Mouse (Mus musculus) heart, embryonic 14.5 days (tissue): Measurements from ENCODE around the gene 1600014C23Rik. TPM values are rescaled to one million over a fixed set of nuclear protein-coding genes. Genes with fewer than 3 reads are reported as not detected.

Experiments used
- ATAC-seq: fragments of 200-750 bp; cut with Nextera tagmentation; 2 replicates; pipeline ENCODE4 v1.8.0; 2017; ENCODE audit warnings: low read depth, moderate TSS enrichment; ENCODE audit not compliant: insufficient number of reproducible peaks, insufficient read depth, low FRiP score
- H3K27ac ChIP-seq, 2 experiments: fragments of 200-500 bp in 1 of 2; fragments of 300-500 bp in 1 of 2; sonication (generic) in 1 of 2; replicated peaks in 1 of 2; 2 replicates each; pipeline ENCODE4 v1.5.1; 2012 to 2014; ENCODE audit warnings: low read depth in 2 of 2, low read length in 2 of 2, control low read depth in 1 of 2, mild to moderate bottlenecking in 1 of 2, mixed read lengths in 1 of 2; ENCODE audit not compliant: control insufficient read depth in 1 of 2, insufficient read depth in 1 of 2
- H3K27me3 ChIP-seq: fragments of 300-500 bp; sonication (generic); 2 replicates; pipeline ENCODE4 v1.6.1; 2014; ENCODE audit warnings: mild to moderate bottlenecking, low read length, control low read depth; ENCODE audit not compliant: control insufficient read depth, insufficient read depth
- H3K36me3 ChIP-seq: fragments of 300-500 bp; sonication (generic); 2 replicates; pipeline ENCODE4 v1.6.1; 2014; ENCODE audit warnings: mild to moderate bottlenecking, control low read depth, low read length, mixed read lengths; ENCODE audit not compliant: control insufficient read depth, insufficient read depth
- H3K4me1 ChIP-seq, 2 experiments: fragments of 200-500 bp in 1 of 2; fragments of 300-500 bp in 1 of 2; sonication (generic) in 1 of 2; 2 replicates each; pipeline ENCODE4 v1.6.1; 2012 to 2014; ENCODE audit warnings: low read length in 2 of 2, control low read depth in 1 of 2, mixed read lengths in 1 of 2; ENCODE audit not compliant: control insufficient read depth in 2 of 2, insufficient read depth in 2 of 2
- H3K4me2 ChIP-seq: fragments of 300-500 bp; sonication (generic); 2 replicates; pipeline ENCODE4 v1.6.1; 2014; ENCODE audit warnings: mild to moderate bottlenecking, low read length
- H3K4me3 ChIP-seq, 2 experiments: fragments of 200-500 bp in 1 of 2; fragments of 300-500 bp in 1 of 2; sonication (generic) in 1 of 2; 2 replicates each; pipeline ENCODE4 v1.5.1; 2012 to 2014; ENCODE audit warnings: low read length in 2 of 2, mild to moderate bottlenecking in 2 of 2, control low read depth in 1 of 2, low read depth in 1 of 2, moderate library complexity in 1 of 2; ENCODE audit not compliant: control insufficient read depth in 1 of 2, insufficient read depth in 1 of 2
- H3K9ac ChIP-seq: fragments of 300-500 bp; sonication (generic); 2 replicates; pipeline ENCODE4 v1.6.1; 2014; ENCODE audit warnings: mild to moderate bottlenecking, low read length
- H3K9me3 ChIP-seq: fragments of 300-500 bp; sonication (generic); 2 replicates; pipeline ENCODE4 v1.6.1; 2016; ENCODE audit warnings: low read length, control low read depth; ENCODE audit not compliant: control insufficient read depth
- WGBS: fragments of 180-500 bp; shearing (Covaris S2); extraction: QIAGEN DNeasy Blood & Tissue Kit; methylation state at CpG from one replicate; pipeline ENCODE4 v1.1.7; 2014; 5-methylcytosine and 5-hydroxymethylcytosine counted together
- polyA plus RNA-seq: library from polyadenylated mRNA; unstranded; fragments of >200 nt; fragmentation: Nextera tagmentation; extraction: Ambion mirVana; gene quantifications from 2 replicates; pipeline ENCODE4 v1.2.1, GENCODE M21; 2014

Gene 1600014C23Rik
- polyA plus RNA-seq, 1 experiment from 2014 or later, result 1.0 TPM

- no peak overlapping the region for H3K4me2 ChIP-seq
Observed at GRCm38 (mm10) chr17:45752678-45753077, 19.0 kb upstream of the 1600014C23Rik start.

GRCm38 (mm10) chr17:45752053-45752452, 18.4 kb upstream of the 1600014C23Rik start:
- H3K9me3 ChIP-seq, result no peaks in the 10 kb centered on the region
- H3K9ac ChIP-seq, result no peak overlapping the region
- H3K4me2 ChIP-seq, result no peak overlapping the region
- 78% methylated on average over 8 of the region's 8 CpGs for WGBS
- no peak overlapping the region for H3K4me3 ChIP-seq
- no peak for ATAC-seq
- no peaks in the 10 kb centered on the region for H3K36me3 ChIP-seq
- no peak overlapping the region for H3K27ac ChIP-seq
- H3K4me1 ChIP-seq, result peaks cover 14 to 18% of the 10 kb centered on the region in 2 experiments
- 0 out of 2 replicates have a peak, but pooled peaks cover 3% of the 10 kb centered on the region for H3K27me3 ChIP-seq

More at GRCm38 (mm10) chr17:45752678-45753077, 19.0 kb upstream of the 1600014C23Rik start:
- H3K4me3 ChIP-seq, result no peak overlapping the region
- 53% methylated on average over 11 of the region's 11 CpGs for WGBS
- H3K9me3 ChIP-seq, result no peaks in the 10 kb centered on the region
- H3K27me3 ChIP-seq, result 0 out of 2 replicates have a peak, but pooled peaks cover 3% of the 10 kb centered on the region
- H3K27ac ChIP-seq, result no peak overlapping the region
- ATAC-seq, result no peak
- peaks cover 13 to 18% of the 10 kb centered on the region in 2 experiments for H3K4me1 ChIP-seq
- H3K9ac ChIP-seq, result no peak overlapping the region
- no peaks in the 10 kb centered on the region for H3K36me3 ChIP-seq

- WGBS, result 96% methylated on average over 1 of the region's 1 CpGs
- Histone ChIP-seq H3K9ac (no peak overlapping the region), H3K27me3 (0 out of 2 replicates have a peak, but pooled peaks cover 3% of the 10 kb centered on the region), H3K4me2 (no peak overlapping the region), H3K27ac (no peak overlapping the region), H3K36me3 (no peaks in the 10 kb centered on the region), H3K9me3 (no peaks in the 10 kb centered on the region), H3K4me1 (peaks cover 18 to 20% of the 10 kb centered on the region in 2 experiments), H3K4me3 (no peak overlapping the region)
- ATAC-seq, result no peak
Observed at GRCm38 (mm10) chr17:45751359-45751758, 17.7 kb upstream of the 1600014C23Rik start.

GRCm38 (mm10) chr17:45749100-45749499, 15.5 kb upstream of the 1600014C23Rik start:
- no peak overlapping the region for H3K9ac ChIP-seq
- peak; percentile 64 for ATAC-seq
- 25% methylated on average over 6 of the region's 6 CpGs for WGBS
- H3K9me3 ChIP-seq, result no peaks in the 10 kb centered on the region
- H3K4me1 ChIP-seq, result peaks cover 18 to 20% of the 10 kb centered on the region in 2 experiments
- no peak overlapping the region for H3K4me3 ChIP-seq
- no peaks in the 10 kb centered on the region for H3K36me3 ChIP-seq
- H3K4me2 ChIP-seq, result no peak overlapping the region; the same call in 1 of the 2 replicates
- H3K27me3 ChIP-seq, result no peaks in the 10 kb centered on the region
- H3K27ac ChIP-seq, result peak overlapping the region; percentile 55 to 74

- Histone ChIP-seq H3K4me1 (peaks cover 22 to 24% of the 10 kb centered on the region in 2 experiments), H3K36me3 (no peaks in the 10 kb centered on the region), H3K4me3 (no peak overlapping the region), H3K27me3 (no peaks in the 10 kb centered on the region), H3K27ac (peak overlapping the region; percentile 55 to 74), H3K9me3 (no peaks in the 10 kb centered on the region), H3K4me2 (no peak overlapping the region; the same call in 1 of the 2 replicates), H3K9ac (no peak overlapping the region)
- WGBS, result 50% methylated on average over 16 of the region's 16 CpGs
- ATAC-seq, result peak; percentile 48; the same call in 1 of the 2 replicates
Observed at GRCm38 (mm10) chr17:45747858-45748785, 14.5 kb upstream of the 1600014C23Rik start.

GRCm38 (mm10) chr17:45747293-45747692, 13.6 kb upstream of the 1600014C23Rik start:
- no peak for ATAC-seq
- Histone ChIP-seq H3K36me3 (no peaks in the 10 kb centered on the region), H3K9ac (no peak overlapping the region), H3K4me3 (no peak overlapping the region), H3K27me3 (no peaks in the 10 kb centered on the region), H3K4me2 (no peak overlapping the region), H3K4me1 (peaks cover 28 to 30% of the 10 kb centered on the region in 2 experiments), H3K9me3 (no peaks in the 10 kb centered on the region), H3K27ac (no peak overlapping the region)
- WGBS, result 92% methylated on average over 4 of the region's 4 CpGs

- no peaks in the 10 kb centered on the region for H3K36me3 ChIP-seq
- H3K9ac ChIP-seq, result no peak overlapping the region
- ATAC-seq, result no peak
- no peak overlapping the region for H3K27ac ChIP-seq
- H3K9me3 ChIP-seq, result no peaks in the 10 kb centered on the region
- no peak overlapping the region for H3K4me3 ChIP-seq
- WGBS, result 46% methylated on average over 12 of the region's 12 CpGs
- peaks cover 28 to 30% of the 10 kb centered on the region in 2 experiments for H3K4me1 ChIP-seq
- H3K4me2 ChIP-seq, result no peak overlapping the region
- H3K27me3 ChIP-seq, result no peaks in the 10 kb centered on the region
Observed at GRCm38 (mm10) chr17:45746755-45747154, 13.1 kb upstream of the 1600014C23Rik start.
